Mouse (Mus musculus) olfactory bulb, adult 2 months (tissue): ENCODE results near the gene Nppa.
"Not testable (repeated sequence)": the region's sequence is repeated elsewhere in the genome, so short reads cannot be mapped to it uniquely, and the experiment has no call there.

Source experiments
- CTCF ChIP-seq: fragments of 200-500 bp; IDR thresholded peaks from 2 replicates; pipeline ENCODE4 v1.5.1; 2012; ENCODE audit warnings: low read depth, mild to moderate bottlenecking, low read length, moderate library complexity; ENCODE audit not compliant: insufficient read depth
- POLR2A ChIP-seq: fragments of 200-500 bp; IDR thresholded peaks from 2 replicates; pipeline ENCODE4 v1.6.1; 2012; ENCODE audit warnings: mild to moderate bottlenecking, low read depth, low read length, moderate library complexity; ENCODE audit not compliant: insufficient read depth

DNA sequence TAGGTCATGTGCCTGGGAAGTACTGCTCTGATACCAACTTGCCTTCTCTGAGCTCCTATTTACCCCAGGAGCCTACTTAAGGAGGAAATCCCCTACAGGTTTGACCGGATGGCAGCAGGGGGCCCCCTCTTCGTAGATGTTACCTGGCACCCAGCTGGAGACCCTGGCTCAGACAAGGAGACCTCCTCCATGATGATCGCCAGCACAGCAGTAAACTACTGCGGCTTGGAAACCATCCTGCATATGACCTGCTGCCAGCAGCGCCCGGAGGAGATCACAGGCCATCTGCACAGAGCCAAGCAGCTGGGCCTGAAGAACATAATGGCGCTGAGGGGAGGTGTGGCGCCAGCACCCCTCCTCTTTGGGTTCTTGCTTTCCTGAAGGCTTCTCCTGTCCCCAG is 42.8 kb downstream of the Nppa start:
- TF ChIP-seq POLR2A, CTCF: not testable (repeated sequence)
